Mouse (Mus musculus) cerebellum, adult 2 months (tissue): ENCODE data around the gene Alpi. TPM values are rescaled to one million over a fixed set of nuclear protein-coding genes. Genes with fewer than 3 reads are reported as not detected.

Experiments used
- DNase-seq, 2 experiments: peaks; one replicate each; pipeline ENCODE4 v3.0.0; 2021
- H3K27ac ChIP-seq: fragments of 200-500 bp; 2 replicates; pipeline ENCODE4 v1.5.1; 2012; ENCODE audit warnings: low read length, control low read depth, inconsistent platforms; ENCODE audit not compliant: insufficient read depth
- H3K27me3 ChIP-seq: fragments of 200-500 bp; 2 replicates; pipeline ENCODE4 v1.6.1; 2012; ENCODE audit warnings: inconsistent platforms, mild to moderate bottlenecking, low read length, moderate library complexity; ENCODE audit not compliant: control insufficient read depth, insufficient read depth
- H3K4me1 ChIP-seq: fragments of 200-500 bp; 2 replicates; pipeline ENCODE4 v1.6.1; 2011; ENCODE audit warnings: low read length; ENCODE audit not compliant: control insufficient read depth, insufficient read depth
- H3K4me3 ChIP-seq: fragments of 200-500 bp; replicated peaks from 2 replicates; pipeline ENCODE3; 2011; ENCODE audit warnings: mild to moderate bottlenecking, low read depth, low read length, control low read depth; ENCODE audit not compliant: insufficient read depth
- CTCF ChIP-seq: fragments of 200-500 bp; IDR thresholded peaks from 2 replicates; pipeline ENCODE4 v1.5.1; 2011; ENCODE audit warnings: low read depth, mild to moderate bottlenecking, control low read depth, low read length, moderate library complexity, borderline replicate concordance; ENCODE audit not compliant: insufficient read depth
- POLR2A ChIP-seq: fragments of 200-500 bp; IDR thresholded peaks from 2 replicates; pipeline ENCODE4 v1.6.1; 2011; ENCODE audit warnings: low read length, control low read depth, borderline replicate concordance; ENCODE audit not compliant: insufficient read depth
- WGBS: fragments of 180-500 bp; shearing (Covaris S2); methylation state at CpG from one replicate; pipeline ENCODE4 v1.1.7; 2018; 5-methylcytosine and 5-hydroxymethylcytosine counted together
- polyA plus RNA-seq: library from polyadenylated mRNA; depleted of rRNA; stranded (reverse); fragments of >200 nt; gene quantifications from 2 replicates; pipeline ENCODE4 v1.2.3, GENCODE M21; 2012

The Alpi gene
- polyA plus RNA-seq, 1 experiment, result not detected

DNA sequence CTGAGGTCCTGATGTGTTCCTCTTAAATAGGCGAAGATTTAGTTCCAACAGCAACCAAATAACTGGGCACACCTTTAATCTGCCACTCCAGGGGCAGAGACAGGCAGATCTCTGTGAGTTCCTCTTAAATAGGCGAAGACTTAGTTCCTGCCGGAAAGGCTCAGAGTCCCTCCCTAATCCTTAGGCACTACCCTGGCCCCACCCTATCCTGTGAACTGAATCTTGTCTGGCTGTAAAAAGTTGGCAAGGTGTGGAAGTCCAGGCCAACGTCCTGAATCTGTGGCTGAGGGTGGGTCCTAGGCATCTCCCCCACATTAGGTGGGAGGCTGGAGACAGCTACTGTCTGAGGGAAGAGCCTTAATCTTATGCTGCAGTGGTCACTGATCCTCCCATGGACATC lies 11.6 kb downstream of the Alpi start, which contains the start of gene Alppl2:
Alppl2 (minus strand) TSS at position 101 of the 400 bp plus-strand sequence.
- no peak for TF ChIP-seq POLR2A
- TF ChIP-seq CTCF, result no peak
- 82% methylated on average over 4 of the region's 4 CpGs for WGBS
- Histone ChIP-seq H3K4me3 (no peak within 1 kb of the TSS), H3K4me1 (no peaks in the 10 kb centered on the region), H3K27me3 (no peaks in the 10 kb centered on the region), H3K27ac (no peak within 1 kb of the TSS)
- DNase-seq, result no peak

DNA sequence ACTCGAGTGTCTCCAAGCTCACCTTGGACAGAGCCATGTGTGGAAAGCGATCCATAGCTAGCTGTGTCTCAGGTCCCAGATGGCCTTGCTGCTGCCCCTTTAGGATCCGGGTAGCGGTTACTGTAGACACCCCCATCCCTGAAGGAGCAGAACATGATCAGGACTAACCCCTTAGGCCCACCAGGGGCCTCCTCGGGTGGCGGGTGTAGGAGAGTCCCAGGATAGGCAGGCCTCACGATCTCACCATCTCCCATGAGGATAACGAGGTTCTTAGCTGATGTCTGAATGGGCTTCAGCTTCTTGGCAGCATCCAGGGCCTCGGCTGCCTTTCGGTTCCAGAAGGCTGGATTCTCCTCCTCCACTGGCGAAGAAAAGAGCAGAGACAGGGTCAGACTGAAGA lies 12.2 kb downstream of the Alpi start:
- Histone ChIP-seq H3K27ac (no peak overlapping the region), H3K27me3 (no peaks in the 10 kb centered on the region), H3K4me1 (no peaks in the 10 kb centered on the region), H3K4me3 (no peak overlapping the region)
- WGBS, result 82% methylated on average over 11 of the region's 11 CpGs
- DNase-seq, result no peak
- TF ChIP-seq POLR2A, result no peak
- TF ChIP-seq CTCF, result no peak

DNA sequence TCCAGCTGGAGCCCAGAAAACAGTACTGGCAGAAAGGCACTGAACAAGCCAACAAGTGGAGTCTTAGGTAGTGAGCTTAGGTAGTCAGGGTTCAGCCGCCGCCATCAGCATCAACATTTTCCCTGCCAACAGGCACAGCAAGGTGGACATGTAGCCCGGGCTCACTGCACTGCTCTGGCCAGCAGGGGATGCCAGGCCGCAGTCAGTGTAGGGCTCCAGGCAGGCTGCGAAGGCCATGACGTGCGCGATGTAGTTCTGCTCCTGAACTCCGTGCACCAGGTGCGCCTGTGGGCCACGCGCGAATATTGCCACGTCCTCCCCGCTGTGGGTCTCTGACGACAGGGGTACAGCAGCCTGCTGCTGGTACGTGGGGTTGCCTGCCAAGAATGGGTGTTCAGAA lies 14.4 kb downstream of the Alpi start:
- Histone ChIP-seq H3K4me3 (no peak overlapping the region), H3K27ac (no peak overlapping the region), H3K4me1 (no peaks in the 10 kb centered on the region), H3K27me3 (no peaks in the 10 kb centered on the region)
- DNase-seq, result no peak
- no peak for TF ChIP-seq POLR2A
- WGBS, result 62% methylated on average over 17 of the region's 17 CpGs

DNA sequence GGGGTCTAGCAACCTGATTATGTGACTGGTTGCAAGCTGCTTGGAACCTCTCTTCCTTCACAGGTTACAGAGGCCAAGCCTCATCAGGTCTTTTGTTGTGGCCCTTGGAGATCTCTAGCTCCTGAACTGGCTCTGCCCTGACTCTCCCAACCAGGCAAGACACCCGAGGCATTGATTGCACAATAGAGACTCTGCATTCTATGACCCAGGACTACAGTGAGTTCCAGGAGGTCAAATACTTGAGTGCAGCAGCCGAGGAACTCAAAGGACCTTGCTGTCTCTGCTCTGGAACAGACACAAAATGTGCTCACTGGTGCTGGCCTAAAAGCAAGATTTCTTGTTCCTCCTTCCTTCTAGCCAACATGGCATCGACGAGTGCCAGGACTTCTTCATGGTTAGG lies 15.2 kb downstream of the Alpi start:
- Histone ChIP-seq H3K4me3 (no peak overlapping the region), H3K27ac (no peak overlapping the region), H3K4me1 (no peaks in the 10 kb centered on the region), H3K27me3 (no peaks in the 10 kb centered on the region)
- TF ChIP-seq POLR2A (no peak), CTCF (no peak)
- no peak for DNase-seq
- WGBS, result 49% methylated on average over 4 of the region's 4 CpGs

DNA sequence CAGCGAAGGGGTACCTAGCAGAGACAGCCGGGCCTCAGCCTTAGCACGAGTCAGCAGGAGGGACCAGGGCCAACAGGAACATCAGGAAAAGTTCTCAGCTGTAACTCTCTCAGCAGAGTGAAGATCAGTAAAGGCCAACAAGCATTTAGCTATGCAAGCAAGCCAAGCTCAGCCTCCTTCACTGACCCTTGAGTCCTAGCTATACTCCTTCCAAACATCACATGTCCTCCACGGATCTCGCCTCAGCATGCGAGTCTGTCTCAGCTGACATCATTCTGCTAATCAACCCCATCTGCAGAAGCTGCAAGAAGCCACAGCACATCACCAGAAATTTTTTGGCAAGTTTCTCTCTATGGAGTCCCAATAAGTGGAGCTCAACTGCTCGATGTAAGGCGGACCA lies 27.6 kb downstream of the Alpi start:
- no peak overlapping the region for H3K4me3 ChIP-seq
- no peaks in the 10 kb centered on the region for H3K27me3 ChIP-seq
- 85% methylated on average over 8 of the region's 8 CpGs for WGBS
- H3K4me1 ChIP-seq, result no peaks in the 10 kb centered on the region
- DNase-seq, result no peak
- TF ChIP-seq CTCF (no peak), POLR2A (no peak)
- no peak overlapping the region for H3K27ac ChIP-seq

DNA sequence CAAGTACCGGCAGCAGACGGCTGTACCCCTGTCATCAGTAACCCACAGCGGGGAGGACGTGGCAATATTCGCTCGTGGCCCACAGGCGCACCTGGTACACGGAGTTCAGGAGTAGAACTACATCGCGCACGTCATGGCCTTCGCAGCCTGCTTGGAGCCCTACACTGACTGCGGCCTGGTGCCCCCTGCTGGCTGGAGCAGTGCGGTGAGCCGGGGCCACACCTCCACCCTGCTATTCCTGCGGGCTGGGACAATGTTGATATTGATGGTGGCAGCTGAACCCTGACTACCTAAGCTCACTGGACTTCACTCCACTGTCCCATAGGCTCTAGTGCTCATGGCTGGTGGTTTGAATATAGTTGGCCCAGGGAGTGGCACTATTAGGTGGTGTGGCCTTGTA lies 30.7 kb downstream of the Alpi start:
- no peaks in the 10 kb centered on the region; the same call in 1 of the 2 replicates for H3K4me1 ChIP-seq
- DNase-seq, result no peak
- H3K27me3 ChIP-seq, result no peaks in the 10 kb centered on the region
- TF ChIP-seq CTCF (no peak), POLR2A (no peak)
- H3K4me3 ChIP-seq, result no peak overlapping the region
- no peak overlapping the region for H3K27ac ChIP-seq
- 56% methylated on average over 16 of the region's 16 CpGs for WGBS

DNA sequence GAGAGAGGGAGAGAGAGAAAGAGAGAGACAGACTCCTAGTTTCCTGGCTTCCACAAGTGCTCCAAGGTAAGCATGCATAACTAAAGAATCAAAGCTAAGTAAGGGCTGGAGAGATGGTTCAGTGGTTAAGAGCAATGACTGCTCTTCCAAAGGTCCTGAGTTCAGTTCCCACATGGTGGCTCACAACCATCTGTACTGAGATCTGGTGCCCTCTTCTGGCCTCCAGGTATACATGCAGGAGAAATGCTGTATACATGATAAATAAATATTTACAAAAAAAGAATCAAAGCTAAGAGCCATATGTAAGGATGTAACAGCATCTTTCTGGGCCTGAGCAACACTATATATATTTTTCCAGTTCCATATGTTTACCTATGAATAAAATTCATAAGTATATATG lies 40.5 kb downstream of the Alpi start:
- no peak for DNase-seq
- Histone ChIP-seq H3K4me3 (no peak overlapping the region), H3K4me1 (no peaks in the 10 kb centered on the region), H3K27me3 (no peaks in the 10 kb centered on the region), H3K27ac (no peak overlapping the region)
- TF ChIP-seq CTCF (no peak), POLR2A (no peak)

DNA sequence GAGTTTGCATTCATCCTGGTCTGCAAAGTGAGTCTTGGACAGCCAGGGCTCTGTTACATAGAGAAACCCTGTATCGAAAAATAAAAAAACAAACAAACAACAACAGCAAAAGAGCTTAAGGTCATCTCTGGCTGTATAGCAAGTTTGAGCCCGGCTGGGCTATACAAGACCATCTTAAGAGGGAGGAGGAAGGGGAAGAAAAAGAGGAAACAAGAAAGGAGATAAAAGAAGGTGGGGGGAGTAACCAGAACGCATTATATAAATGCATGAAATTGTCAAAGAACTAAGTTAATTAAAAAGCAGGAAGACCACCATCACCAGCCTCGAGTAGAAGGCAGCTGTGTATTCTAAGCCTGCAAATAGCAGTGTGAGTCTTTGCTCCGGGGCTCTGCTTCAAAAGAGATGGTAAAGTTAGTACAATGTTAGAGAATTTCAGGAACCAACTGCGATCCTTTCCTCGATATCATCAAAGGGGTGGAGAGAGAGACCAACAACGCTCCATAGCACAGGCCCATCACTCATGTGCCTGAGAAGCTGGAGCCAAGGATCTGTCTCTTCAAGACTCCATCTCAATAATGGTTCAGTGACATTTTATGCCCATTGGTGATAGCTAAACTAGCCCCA lies 42.3 kb downstream of the Alpi start:
- H3K27ac ChIP-seq, result no peak overlapping the region
- WGBS, result 73% methylated on average over 8 of the region's 8 CpGs
- no peak overlapping the region for H3K4me3 ChIP-seq
- no peak for TF ChIP-seq POLR2A
- TF ChIP-seq CTCF, result no peak
- H3K27me3 ChIP-seq, result no peaks in the 10 kb centered on the region
- no peaks in the 10 kb centered on the region for H3K4me1 ChIP-seq
- no peak for DNase-seq

DNA sequence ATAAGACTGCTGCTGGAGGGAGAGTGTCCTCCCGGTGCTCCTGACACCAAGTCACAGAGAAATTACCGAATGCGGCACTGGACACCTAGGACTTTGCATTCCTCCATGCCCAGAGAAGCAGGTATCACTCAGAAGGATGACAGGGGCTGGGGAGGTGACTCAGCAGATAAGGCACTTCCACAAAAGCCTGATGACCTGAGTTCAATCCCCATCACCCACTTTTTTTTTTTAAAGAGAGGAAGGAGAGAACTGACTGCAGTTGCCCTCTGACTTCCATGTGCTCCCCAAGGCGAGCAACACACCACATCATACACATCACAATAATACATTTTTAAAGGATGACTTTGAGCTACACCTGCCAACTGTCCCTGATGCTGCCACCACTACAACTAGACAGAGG lies 44.3 kb downstream of the Alpi start:
- no peak overlapping the region for H3K27ac ChIP-seq
- no peak for TF ChIP-seq POLR2A
- TF ChIP-seq CTCF, result no peak
- no peaks in the 10 kb centered on the region for H3K27me3 ChIP-seq
- no peak overlapping the region for H3K4me3 ChIP-seq
- H3K4me1 ChIP-seq, result no peaks in the 10 kb centered on the region
- no peak for DNase-seq
- WGBS, result 83% methylated on average over 4 of the region's 4 CpGs
